Comparison of ENCODE assay signal across 13 mouse cellular contexts in genomic region chr1:151616555-151617205, GRCm38 (mm10). TPM values are rescaled to one million over a fixed set of nuclear protein-coding genes. Genes with fewer than 3 reads are reported as not detected.
A peak's percentile ranks its signal among the peaks of the same experiment; 100 is the strongest.
DNase-seq lines count a peak whose midpoint lies in the region; ATAC-seq and TF ChIP-seq lines count a peak whose summit lies in the region.
"Had no signal": no experiment of that assay in that cellular context is flagged by ENCODE, and none has a peak within 500 bp of the region (broad histone marks: within the 10 kb centered on the region; RNA-seq: fewer than 3 reads in every experiment).

No protein-coding gene starts in this region.

- no peak for TF ChIP-seq EP300 in ES-Bruce4 (IDR thresholded peaks at IDR 0.05; ENCODE audit: insufficient read depth, low read depth, low read length)

- WGBS in heart, embryonic 12.5 days = 84% methylated on average over 7 of the region's 7 CpGs
- WGBS in liver, embryonic 15.5 days (ENCODE audit: insufficient replicate concordance) = 64% methylated on average over 7 of the region's 7 CpGs
- WGBS in forebrain, embryonic 16.5 days = 91% methylated on average over 7 of the region's 7 CpGs

- no peak for TF ChIP-seq CTCF in ES-Bruce4 (IDR thresholded peaks at IDR 0.05; ENCODE audit: low read depth, low read length)

- H3K9ac ChIP-seq in heart, embryonic 12.5 days = no peak overlapping the region
- no peak overlapping the region for H3K9ac ChIP-seq in ES-Bruce4 (ENCODE audit: low read depth, poor library complexity, severe bottlenecking)
- no peak overlapping the region for H3K9ac ChIP-seq in liver, embryonic 15.5 days
- H3K9ac ChIP-seq in forebrain, embryonic 16.5 days (replicated peaks; ENCODE audit: low read depth, low read length) = no peak overlapping the region
- H3K9ac ChIP-seq: intestine, embryonic 15.5 days had no signal

- DNase-seq in heart, adult 8-10 months (ENCODE audit: low spot score) = no peak
- peak; percentile 74 to 75 for DNase-seq in adrenal gland, postnatal 36 days
- DNase-seq in thymus, postnatal 10 days (ENCODE audit: low spot score in 2 of 2) = no peak
- DNase-seq: cerebellum, adult 11-12 months; heart, adult 18-20 months; layer of hippocampus, postnatal 36 days had no signal

- H3K27ac ChIP-seq in heart, embryonic 12.5 days (ENCODE audit: poor library complexity, severe bottlenecking) = no peak overlapping the region
- H3K27ac ChIP-seq in ES-Bruce4 (ENCODE audit: insufficient read depth, low read length) = peak overlapping the region; percentile 10; the same call in 1 of the 2 replicates
- H3K27ac ChIP-seq in liver, embryonic 15.5 days (replicated peaks) = peak overlapping the region; percentile 48; the same call in 1 of the 2 replicates
- no peak overlapping the region for H3K27ac ChIP-seq in forebrain, embryonic 16.5 days (ENCODE audit: low read length)
- H3K27ac ChIP-seq: intestine, embryonic 15.5 days; macrophage had no signal

- H3K9me3 ChIP-seq in heart, embryonic 12.5 days (replicated peaks) = no peaks in the 10 kb centered on the region
- H3K9me3 ChIP-seq in ES-Bruce4 (replicated peaks; ENCODE audit: control insufficient read depth, insufficient read depth, low read length, poor library complexity, severe bottlenecking) = no peaks in the 10 kb centered on the region
- no peaks in the 10 kb centered on the region for H3K9me3 ChIP-seq in liver, embryonic 15.5 days (replicated peaks)
- H3K9me3 ChIP-seq in forebrain, embryonic 16.5 days (ENCODE audit: control insufficient read depth, low read length) = no peaks in the 10 kb centered on the region
- H3K9me3 ChIP-seq: intestine, embryonic 15.5 days had no signal

- no peaks in the 10 kb centered on the region for H3K36me3 ChIP-seq in heart, embryonic 12.5 days
- no peaks in the 10 kb centered on the region for H3K36me3 ChIP-seq in ES-Bruce4 (ENCODE audit: control insufficient read depth, insufficient read depth, low read length, poor library complexity, severe bottlenecking)
- H3K36me3 ChIP-seq in liver, embryonic 15.5 days (replicated peaks) = no peaks in the 10 kb centered on the region
- H3K36me3 ChIP-seq in forebrain, embryonic 16.5 days (ENCODE audit: control insufficient read depth, insufficient read depth) = no peaks in the 10 kb centered on the region
- H3K36me3 ChIP-seq: intestine, embryonic 15.5 days had no signal

- peaks cover 13% of the 10 kb centered on the region for H3K4me1 ChIP-seq in heart, embryonic 12.5 days (replicated peaks)
- H3K4me1 ChIP-seq in ES-Bruce4 (ENCODE audit: control insufficient read depth, insufficient read depth, low read length) = no peaks in the 10 kb centered on the region
- H3K4me1 ChIP-seq in liver, embryonic 15.5 days (replicated peaks) = peaks cover 38% of the 10 kb centered on the region
- H3K4me1 ChIP-seq in forebrain, embryonic 16.5 days (replicated peaks; ENCODE audit: control insufficient read depth, insufficient read depth, low read length) = no peaks in the 10 kb centered on the region

- no peaks in the 10 kb centered on the region for H3K27me3 ChIP-seq in heart, embryonic 12.5 days (replicated peaks)
- H3K27me3 ChIP-seq in ES-Bruce4 (ENCODE audit: control insufficient read depth, insufficient read depth, low read length, poor library complexity, severe bottlenecking) = no peaks in the 10 kb centered on the region
- H3K27me3 ChIP-seq in liver, embryonic 15.5 days = no peaks in the 10 kb centered on the region
- H3K27me3 ChIP-seq in forebrain, embryonic 16.5 days (replicated peaks; ENCODE audit: control insufficient read depth, insufficient read depth, low read length) = no peaks in the 10 kb centered on the region
- H3K27me3 ChIP-seq: intestine, embryonic 15.5 days had no signal

- no peak overlapping the region for H3K4me2 ChIP-seq in heart, embryonic 12.5 days
- H3K4me2 ChIP-seq in liver, embryonic 15.5 days = 0 out of 2 replicates have a peak overlapping the region, but pooled peaks have one; percentile 23
- no peak overlapping the region for H3K4me2 ChIP-seq in forebrain, embryonic 16.5 days (ENCODE audit: low read length)
- H3K4me2 ChIP-seq: intestine, embryonic 15.5 days had no signal

- TF ChIP-seq POLR2A in ES-Bruce4 (IDR thresholded peaks at IDR 0.05; ENCODE audit: insufficient read depth, low read length) = no peak

- H3K4me3 ChIP-seq in heart, embryonic 12.5 days = no peak overlapping the region
- H3K4me3 ChIP-seq in ES-Bruce4 (ENCODE audit: low read depth, low read length) = no peak overlapping the region
- H3K4me3 ChIP-seq in liver, embryonic 15.5 days (replicated peaks) = no peak overlapping the region
- no peak overlapping the region for H3K4me3 ChIP-seq in forebrain, embryonic 16.5 days (replicated peaks; ENCODE audit: low read length)
- H3K4me3 ChIP-seq: intestine, embryonic 15.5 days had no signal

- peak; percentile 94 for ATAC-seq in heart, embryonic 12.5 days (ENCODE audit: insufficient number of reproducible peaks, low FRiP score)
- peak; percentile 76 for ATAC-seq in liver, embryonic 15.5 days (ENCODE audit: insufficient read depth)
- no peak for ATAC-seq in forebrain, embryonic 16.5 days
- no peak for ATAC-seq in cerebellum, adult (ENCODE audit: insufficient number of reproducible peaks, low FRiP score, low TSS enrichment)
- ATAC-seq: intestine, embryonic 15.5 days had no signal

RNA-seq across cellular contexts. Expression of gene Fam129a, which starts 45.7 kb away (rescaled TPM):
- 4.3 and 4.4 TPM in 2 replicates for polyA plus RNA-seq in heart, embryonic 12.5 days (2016; fragmentation: Nextera tagmentation; extraction: Ambion mirVana)
- total RNA-seq in heart, adult 8-10 months (2022) = 10 to 100 TPM in 3 of 4 experiments, 1 to 10 TPM in 1; 8.8 to 16.2 (median 12.4) TPM
- polyA plus RNA-seq in ES-Bruce4 (2011; ENCODE audit: insufficient read depth, insufficient read length, low read depth, missing spikeins) = 19.6 and 19.9 TPM in 2 replicates
- 100 to 1,000 TPM; 108 to 202 TPM for total RNA-seq in adrenal gland, postnatal 36 days (2021)
- 8.6 and 9.1 TPM in 2 replicates for polyA plus RNA-seq in liver, embryonic 15.5 days (2015; fragmentation: Nextera tagmentation; extraction: Ambion mirVana)
- 0.68 and 0.88 TPM in 2 replicates for polyA plus RNA-seq in forebrain, embryonic 16.5 days (2015; fragmentation: Nextera tagmentation; extraction: Ambion mirVana)

Comparison
In these comparisons a context has a peak if more than half of its experiments do, and no peak if none do; other contexts are left out.
1. ATAC-seq: peak in heart, embryonic 12.5 days (single experiment) and liver, embryonic 15.5 days (single experiment); none in forebrain, embryonic 16.5 days (single experiment) and cerebellum, adult (single experiment).
2. H3K27ac ChIP-seq: peak in ES-Bruce4 (single experiment) and liver, embryonic 15.5 days (single experiment); none in heart, embryonic 12.5 days (single experiment) and forebrain, embryonic 16.5 days (single experiment).
3. DNase-seq: peak in adrenal gland, postnatal 36 days (2 of 2); none in heart, adult 8-10 months (single experiment) and thymus, postnatal 10 days (0 of 2).